Mouse (Mus musculus) forebrain, embryonic 13.5 days (tissue): Measurements from ENCODE around the gene Bloc1s6. TPM values are rescaled to one million over a fixed set of nuclear protein-coding genes. Genes with fewer than 3 reads are reported as not detected.

Experiments used
- ATAC-seq: fragments of 200-750 bp; cut with Nextera tagmentation; 2 replicates; pipeline ENCODE4 v1.8.0; 2017
- H3K27ac ChIP-seq: fragments of 300-500 bp; sonication (generic); 2 replicates; pipeline ENCODE4 v1.5.1; 2015; ENCODE audit warnings: inconsistent platforms, mild to moderate bottlenecking, moderate library complexity
- H3K27me3 ChIP-seq: fragments of 300-500 bp; sonication (generic); 2 replicates; pipeline ENCODE4 v1.6.1; 2015; ENCODE audit warnings: mild to moderate bottlenecking, inconsistent platforms
- H3K36me3 ChIP-seq: fragments of 300-500 bp; sonication (generic); 2 replicates; pipeline ENCODE4 v1.6.1; 2015; ENCODE audit warnings: mild to moderate bottlenecking, inconsistent platforms; ENCODE audit not compliant: poor library complexity, severe bottlenecking
- H3K4me1 ChIP-seq: fragments of 300-500 bp; sonication (generic); 2 replicates; pipeline ENCODE4 v1.6.1; 2015; ENCODE audit warnings: inconsistent platforms
- H3K4me2 ChIP-seq: fragments of 300-500 bp; sonication (generic); 2 replicates; pipeline ENCODE4 v1.6.1; 2015; ENCODE audit warnings: inconsistent platforms, mild to moderate bottlenecking, moderate library complexity
- H3K4me3 ChIP-seq: fragments of 300-500 bp; sonication (generic); 2 replicates; pipeline ENCODE4 v1.5.1; 2015; ENCODE audit warnings: mild to moderate bottlenecking, inconsistent platforms
- H3K9ac ChIP-seq: fragments of 300-500 bp; sonication (generic); 2 replicates; pipeline ENCODE4 v1.6.1; 2015; ENCODE audit warnings: mild to moderate bottlenecking, inconsistent platforms
- H3K9me3 ChIP-seq: fragments of 300-500 bp; sonication (generic); replicated peaks from 2 replicates; pipeline ENCODE4 v1.6.1; 2016; ENCODE audit warnings: inconsistent platforms
- WGBS: fragments of 180-500 bp; shearing (Covaris S2); methylation state at CpG from one replicate; pipeline ENCODE4 v1.1.7; 2015; 5-methylcytosine and 5-hydroxymethylcytosine counted together
- polyA plus RNA-seq: library from polyadenylated mRNA; unstranded; fragments of >200 nt; fragmentation: Nextera tagmentation; extraction: Ambion mirVana; gene quantifications from 2 replicates; pipeline ENCODE4 v1.2.1, GENCODE M21; 2015

Bloc1s6 gene
- polyA plus RNA-seq, 1 experiment from 2014 or later, result 84.9 TPM

DNA sequence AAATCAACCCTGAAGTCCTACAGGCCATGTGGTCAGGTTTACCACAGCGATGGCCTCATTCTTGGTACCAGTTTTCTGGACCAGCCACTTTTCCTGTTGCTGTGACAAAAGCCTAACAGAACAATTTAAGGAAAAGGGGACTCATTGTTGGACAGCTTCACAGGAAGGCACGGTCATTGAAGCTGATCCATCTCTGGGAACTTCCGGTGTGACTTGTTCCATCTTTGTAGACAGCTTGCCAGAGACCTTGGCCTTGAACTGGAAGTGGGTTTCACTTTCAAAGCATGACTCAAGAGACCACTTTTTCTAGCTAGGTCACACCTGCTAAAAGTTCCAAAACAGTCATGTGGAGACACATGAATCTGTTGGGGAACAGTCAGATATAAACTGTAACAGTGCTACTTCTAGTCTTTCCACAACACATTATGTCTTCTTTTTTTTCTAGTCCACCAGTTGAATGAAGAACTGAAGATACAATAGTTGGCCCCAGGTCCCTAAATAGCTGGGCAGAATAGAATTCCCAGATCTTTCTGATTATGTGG lies 21.9 kb upstream of the Bloc1s6 start:
- no peaks in the 10 kb centered on the region for H3K4me1 ChIP-seq
- H3K27ac ChIP-seq, result no peak overlapping the region
- H3K36me3 ChIP-seq, result no peaks in the 10 kb centered on the region
- H3K9ac ChIP-seq, result no peak overlapping the region
- no peaks in the 10 kb centered on the region for H3K9me3 ChIP-seq
- H3K4me3 ChIP-seq, result no peak overlapping the region
- 86% methylated on average over 3 of the region's 3 CpGs for WGBS
- ATAC-seq, result no peak
- no peak overlapping the region for H3K4me2 ChIP-seq
- H3K27me3 ChIP-seq, result no peaks in the 10 kb centered on the region

DNA sequence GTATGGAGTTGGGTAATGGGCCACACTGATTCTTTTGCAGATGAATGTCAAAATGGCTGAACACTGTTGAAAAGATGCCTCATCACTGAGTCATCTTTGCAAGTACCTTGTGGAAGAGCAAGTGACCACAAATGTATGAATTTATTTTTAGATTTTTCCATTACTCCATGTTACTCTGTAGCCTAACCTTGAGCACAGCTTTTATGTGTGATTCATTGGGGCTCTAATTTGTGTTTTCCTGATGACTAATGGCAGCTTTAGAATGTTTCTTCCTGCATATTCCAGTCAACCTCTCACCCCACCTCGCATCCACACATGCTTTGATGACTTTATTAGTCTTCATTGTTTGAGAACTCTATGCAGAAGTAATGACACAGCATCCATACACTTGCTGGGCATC lies 19.1 kb upstream of the Bloc1s6 start:
- 69% methylated on average over 1 of the region's 1 CpGs for whole genome bisulfite sequencing
- ATAC-seq, result no peak
- Histone ChIP-seq H3K9me3 (no peaks in the 10 kb centered on the region), H3K4me2 (no peak overlapping the region), H3K4me3 (no peak overlapping the region), H3K36me3 (no peaks in the 10 kb centered on the region), H3K4me1 (no peaks in the 10 kb centered on the region), H3K9ac (no peak overlapping the region), H3K27ac (no peak overlapping the region), H3K27me3 (no peaks in the 10 kb centered on the region)

DNA sequence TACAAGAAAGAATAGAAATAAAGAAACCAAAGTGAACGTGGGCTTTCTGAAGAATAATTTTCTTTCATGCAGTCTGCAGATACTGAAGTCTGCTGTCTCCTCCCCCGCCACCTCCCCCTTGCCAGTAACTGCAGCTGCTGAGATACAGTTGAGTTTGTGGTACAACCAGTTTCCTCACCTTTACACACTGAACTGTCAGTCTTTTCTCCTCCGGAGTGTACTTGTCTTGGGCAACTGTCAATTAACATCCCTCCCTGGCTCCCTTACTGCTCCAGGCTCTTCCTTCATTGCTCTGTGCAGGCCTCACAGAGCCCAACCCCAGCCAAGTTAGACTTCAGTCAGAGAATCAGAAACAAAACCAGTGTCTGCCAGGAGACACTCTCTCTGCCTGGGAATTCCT lies 17.7 kb upstream of the Bloc1s6 start:
- Histone ChIP-seq H3K4me2 (no peak overlapping the region), H3K4me3 (no peak overlapping the region), H3K9me3 (no peaks in the 10 kb centered on the region), H3K36me3 (no peaks in the 10 kb centered on the region), H3K9ac (no peak overlapping the region), H3K27ac (no peak overlapping the region), H3K27me3 (no peaks in the 10 kb centered on the region), H3K4me1 (no peaks in the 10 kb centered on the region)
- ATAC-seq, result no peak
- 82% methylated on average over 3 of the region's 3 CpGs for WGBS

DNA sequence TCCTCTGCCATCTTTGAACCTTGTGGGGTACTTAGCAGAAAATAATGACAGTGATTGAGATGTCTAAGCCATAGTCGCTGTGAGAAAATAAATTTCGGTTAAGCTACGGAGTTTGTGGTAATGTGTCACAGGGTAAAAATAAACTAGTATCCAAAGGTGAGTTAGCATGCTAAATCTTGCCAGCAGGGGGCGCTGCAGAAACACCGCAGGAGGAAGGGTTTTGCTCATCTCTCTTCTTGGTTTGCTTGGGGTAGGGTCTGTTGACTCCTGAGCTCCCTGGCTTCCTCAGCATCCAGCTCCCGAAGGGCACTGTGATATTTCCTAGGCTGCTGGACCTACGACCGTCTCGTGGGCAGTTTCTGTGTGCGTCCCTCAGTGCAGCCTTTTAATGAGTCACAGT lies 12.7 kb upstream of the Bloc1s6 start:
- WGBS, result 58% methylated on average over 10 of the region's 10 CpGs
- no peaks in the 10 kb centered on the region for H3K4me1 ChIP-seq
- H3K36me3 ChIP-seq, result no peaks in the 10 kb centered on the region
- no peak overlapping the region for H3K27ac ChIP-seq
- H3K4me2 ChIP-seq, result no peak overlapping the region
- no peak overlapping the region for H3K4me3 ChIP-seq
- ATAC-seq, result no peak
- H3K9ac ChIP-seq, result no peak overlapping the region
- H3K27me3 ChIP-seq, result no peaks in the 10 kb centered on the region
- H3K9me3 ChIP-seq, result no peaks in the 10 kb centered on the region

DNA sequence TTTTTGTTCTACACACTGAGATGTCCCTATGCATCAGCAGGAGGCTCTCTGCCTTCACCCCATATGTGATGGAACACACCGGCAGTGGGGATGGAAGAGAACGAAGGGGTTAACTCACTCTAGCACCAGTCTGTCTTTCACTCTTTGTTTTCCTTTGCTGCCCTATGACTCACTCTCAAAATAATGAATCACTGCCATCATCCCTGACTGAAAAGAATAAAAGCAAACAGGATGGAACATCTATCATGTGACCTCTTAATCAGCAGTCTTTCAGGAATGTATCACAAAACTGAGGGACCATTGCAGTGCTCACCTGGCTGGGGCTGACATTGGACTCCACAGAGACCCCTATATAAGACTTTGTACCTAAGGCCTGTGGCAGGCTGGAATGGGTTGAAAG lies 6.8 kb upstream of the Bloc1s6 start:
- 67% methylated on average over 2 of the region's 2 CpGs for WGBS
- H3K4me2 ChIP-seq, result no peak overlapping the region
- no peak for ATAC-seq
- H3K27me3 ChIP-seq, result peaks cover 14% of the 10 kb centered on the region
- no peak overlapping the region for H3K27ac ChIP-seq
- no peaks in the 10 kb centered on the region for H3K4me1 ChIP-seq
- no peak overlapping the region for H3K4me3 ChIP-seq
- no peaks in the 10 kb centered on the region for H3K36me3 ChIP-seq
- no peaks in the 10 kb centered on the region for H3K9me3 ChIP-seq
- H3K9ac ChIP-seq, result no peak overlapping the region

DNA sequence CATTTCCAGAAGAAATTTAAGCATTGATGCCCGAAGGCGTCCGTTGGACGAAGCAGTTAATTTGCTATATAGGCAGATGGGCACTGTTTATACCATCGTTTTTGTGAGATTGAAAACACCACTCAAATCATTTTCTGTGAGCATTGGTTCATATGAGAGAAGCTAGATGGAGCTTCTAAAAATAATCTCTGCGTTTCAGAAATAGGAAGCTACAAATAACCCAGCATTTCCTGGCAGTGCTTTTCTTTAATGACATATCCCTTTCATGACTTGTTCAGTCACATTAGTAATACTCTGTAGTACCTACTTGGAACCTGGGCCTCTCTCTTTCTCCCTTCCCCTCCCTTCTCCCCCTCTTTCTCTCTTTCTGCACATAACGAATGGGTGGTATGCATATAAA lies 720 bp downstream of the Bloc1s6 start:
- H3K4me2 ChIP-seq, result peak overlapping the region; percentile 66
- H3K9me3 ChIP-seq, result no peaks in the 10 kb centered on the region
- peak overlapping the region; percentile 93 for H3K9ac ChIP-seq
- H3K36me3 ChIP-seq, result peaks cover 7% of the 10 kb centered on the region
- peaks cover 12% of the 10 kb centered on the region for H3K4me1 ChIP-seq
- H3K4me3 ChIP-seq, result peak overlapping the region; percentile 84
- H3K27me3 ChIP-seq, result peaks cover 13% of the 10 kb centered on the region
- WGBS, result 35% methylated on average over 7 of the region's 7 CpGs
- ATAC-seq, result no peak
- H3K27ac ChIP-seq, result no peak overlapping the region

DNA sequence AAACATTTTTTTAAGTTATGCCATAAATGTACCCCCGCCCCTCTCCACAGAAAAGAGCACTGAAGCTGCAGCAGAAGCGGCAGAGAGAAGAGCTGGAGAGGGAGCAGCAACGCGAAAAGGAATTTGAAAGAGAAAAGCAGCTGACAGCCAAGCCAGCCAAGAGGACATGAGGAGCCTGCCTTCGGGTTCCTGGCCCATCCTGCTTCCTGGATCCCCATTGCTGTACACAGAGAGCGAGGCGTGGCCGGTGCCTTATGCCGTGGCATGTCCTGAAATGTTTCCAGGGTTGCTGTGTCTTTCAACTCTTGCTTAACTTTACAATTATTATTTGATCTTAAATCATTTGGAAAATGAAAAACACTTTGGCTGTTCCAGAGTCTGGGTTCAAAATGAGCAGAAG lies 8.2 kb downstream of the Bloc1s6 start:
- WGBS, result 93% methylated on average over 9 of the region's 9 CpGs
- H3K4me3 ChIP-seq, result no peak overlapping the region
- no peaks in the 10 kb centered on the region for H3K9me3 ChIP-seq
- no peak overlapping the region for H3K9ac ChIP-seq
- H3K27ac ChIP-seq, result no peak overlapping the region
- H3K36me3 ChIP-seq, result peaks cover 54% of the 10 kb centered on the region
- no peaks in the 10 kb centered on the region for H3K27me3 ChIP-seq
- no peak overlapping the region for H3K4me2 ChIP-seq
- no peak for ATAC-seq
- no peaks in the 10 kb centered on the region for H3K4me1 ChIP-seq

DNA sequence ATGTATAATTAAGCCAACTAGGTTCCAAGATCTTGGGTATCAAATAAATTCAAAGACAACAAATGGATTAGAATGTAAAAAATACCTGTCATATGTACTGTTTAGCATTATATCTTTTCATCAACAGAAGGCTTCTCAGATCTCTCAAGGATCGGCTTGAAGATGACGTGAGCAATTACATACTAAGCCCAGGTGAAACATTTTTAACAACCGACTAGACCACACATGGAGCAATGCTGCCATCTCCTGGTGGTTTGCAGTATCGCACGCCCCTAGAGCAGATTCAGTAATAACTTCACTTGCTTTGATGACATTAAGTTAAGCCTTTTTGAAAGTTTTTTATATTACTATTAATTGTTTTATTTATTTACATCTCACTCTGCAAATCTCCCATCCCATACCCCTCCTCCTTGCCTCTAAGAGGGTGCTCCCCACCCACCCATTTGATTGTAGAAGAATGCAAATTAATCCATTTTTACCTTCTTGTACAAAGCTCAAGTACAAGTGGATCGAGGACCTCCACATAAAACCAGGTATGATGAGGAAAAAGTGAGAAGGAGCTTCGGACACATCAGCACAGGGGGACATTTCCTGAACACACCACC lies 15.5 kb downstream of the Bloc1s6 start:
- Histone ChIP-seq H3K36me3 (peaks cover 8% of the 10 kb centered on the region; the same call in 1 of the 2 replicates), H3K4me1 (no peaks in the 10 kb centered on the region), H3K27me3 (peaks cover 8% of the 10 kb centered on the region; the same call in 1 of the 2 replicates), H3K9me3 (no peaks in the 10 kb centered on the region), H3K9ac (no peak overlapping the region), H3K4me2 (no peak overlapping the region), H3K4me3 (no peak overlapping the region), H3K27ac (no peak overlapping the region)
- ATAC-seq, result peak; percentile 69
- 16% methylated on average over 7 of the region's 7 CpGs for WGBS

DNA sequence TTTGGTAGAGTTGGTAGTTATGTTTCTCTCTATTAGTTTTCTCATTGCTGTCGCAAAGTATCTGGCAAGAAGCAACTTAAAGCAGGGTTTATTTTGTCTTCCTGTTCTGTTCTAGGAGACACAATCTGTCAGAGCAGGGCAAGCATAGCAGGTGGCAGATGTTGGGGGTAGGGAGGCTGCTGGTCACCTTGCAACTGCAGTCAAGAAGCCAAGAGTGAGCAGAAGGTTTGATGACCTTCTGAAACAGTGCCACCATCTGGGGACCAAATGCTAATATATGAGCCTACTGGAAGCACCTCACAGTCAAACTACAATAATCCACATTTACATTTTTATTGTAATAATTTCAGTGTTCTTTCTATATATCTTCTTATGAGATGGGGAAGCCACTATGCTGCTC lies 21.5 kb downstream of the Bloc1s6 start:
- H3K27me3 ChIP-seq, result peaks cover 24% of the 10 kb centered on the region
- H3K4me1 ChIP-seq, result peaks cover under 1% of the 10 kb centered on the region; the same call in 1 of the 2 replicates
- ATAC-seq, result no peak
- 98% methylated on average over 1 of the region's 1 CpGs for WGBS
- H3K9ac ChIP-seq, result no peak overlapping the region
- no peaks in the 10 kb centered on the region for H3K36me3 ChIP-seq
- no peaks in the 10 kb centered on the region for H3K9me3 ChIP-seq
- H3K27ac ChIP-seq, result no peak overlapping the region
- no peak overlapping the region for H3K4me3 ChIP-seq
- H3K4me2 ChIP-seq, result no peak overlapping the region

DNA sequence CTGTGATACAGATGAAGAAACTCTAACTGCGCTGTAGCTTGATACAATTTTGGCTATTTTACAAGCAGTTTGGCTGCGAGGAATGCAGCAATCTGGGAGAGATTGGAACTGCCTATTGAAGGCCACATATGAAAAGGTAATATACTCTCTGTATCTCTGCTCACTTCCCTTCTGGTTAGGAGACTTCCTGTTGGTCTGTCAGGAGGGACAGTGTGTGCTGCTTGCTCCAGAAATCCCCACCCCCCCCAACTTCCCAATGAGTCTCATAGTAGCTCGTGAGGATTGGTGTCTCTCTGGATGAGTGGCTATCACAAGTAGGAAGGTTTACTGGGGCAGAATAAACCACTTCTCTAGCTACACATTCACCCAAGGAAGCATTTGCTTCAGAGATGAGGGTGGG lies 24.7 kb downstream of the Bloc1s6 start:
- no peak overlapping the region for H3K4me3 ChIP-seq
- no peak overlapping the region for H3K27ac ChIP-seq
- no peak overlapping the region for H3K9ac ChIP-seq
- no peaks in the 10 kb centered on the region for H3K36me3 ChIP-seq
- no peak for ATAC-seq
- H3K9me3 ChIP-seq, result no peaks in the 10 kb centered on the region
- no peak overlapping the region for H3K4me2 ChIP-seq
- H3K27me3 ChIP-seq, result peaks cover 40% of the 10 kb centered on the region
- 75% methylated on average over 3 of the region's 3 CpGs for WGBS
- H3K4me1 ChIP-seq, result peaks cover 8% of the 10 kb centered on the region; the same call in 1 of the 2 replicates

DNA sequence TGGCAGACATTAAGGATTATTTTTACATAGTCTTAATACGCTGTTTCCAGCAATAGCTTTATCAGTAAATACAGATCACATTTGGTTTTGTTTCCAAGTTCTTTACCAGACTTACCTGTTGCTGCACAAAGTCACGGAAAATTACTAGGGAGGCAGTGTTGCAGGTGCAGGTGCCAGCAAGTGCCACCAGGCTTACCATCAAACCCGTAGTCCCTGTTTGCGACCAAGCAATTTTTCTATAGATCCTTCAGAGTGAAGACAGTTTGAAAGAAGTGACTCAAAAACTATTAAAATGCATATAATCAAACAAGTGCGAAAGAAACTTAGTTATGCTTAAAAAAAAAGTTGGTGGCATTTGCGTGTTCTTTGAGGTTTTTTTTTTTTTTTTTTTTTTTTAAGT lies 26.2 kb downstream of the Bloc1s6 start:
- no peak for ATAC-seq
- Histone ChIP-seq H3K36me3 (no peaks in the 10 kb centered on the region), H3K27me3 (peaks cover 40% of the 10 kb centered on the region), H3K4me1 (peaks cover 8% of the 10 kb centered on the region; the same call in 1 of the 2 replicates), H3K27ac (no peak overlapping the region), H3K4me3 (no peak overlapping the region), H3K9ac (no peak overlapping the region), H3K9me3 (no peaks in the 10 kb centered on the region), H3K4me2 (no peak overlapping the region; the same call in 1 of the 2 replicates)
- 48% methylated on average over 6 of the region's 6 CpGs for WGBS

DNA sequence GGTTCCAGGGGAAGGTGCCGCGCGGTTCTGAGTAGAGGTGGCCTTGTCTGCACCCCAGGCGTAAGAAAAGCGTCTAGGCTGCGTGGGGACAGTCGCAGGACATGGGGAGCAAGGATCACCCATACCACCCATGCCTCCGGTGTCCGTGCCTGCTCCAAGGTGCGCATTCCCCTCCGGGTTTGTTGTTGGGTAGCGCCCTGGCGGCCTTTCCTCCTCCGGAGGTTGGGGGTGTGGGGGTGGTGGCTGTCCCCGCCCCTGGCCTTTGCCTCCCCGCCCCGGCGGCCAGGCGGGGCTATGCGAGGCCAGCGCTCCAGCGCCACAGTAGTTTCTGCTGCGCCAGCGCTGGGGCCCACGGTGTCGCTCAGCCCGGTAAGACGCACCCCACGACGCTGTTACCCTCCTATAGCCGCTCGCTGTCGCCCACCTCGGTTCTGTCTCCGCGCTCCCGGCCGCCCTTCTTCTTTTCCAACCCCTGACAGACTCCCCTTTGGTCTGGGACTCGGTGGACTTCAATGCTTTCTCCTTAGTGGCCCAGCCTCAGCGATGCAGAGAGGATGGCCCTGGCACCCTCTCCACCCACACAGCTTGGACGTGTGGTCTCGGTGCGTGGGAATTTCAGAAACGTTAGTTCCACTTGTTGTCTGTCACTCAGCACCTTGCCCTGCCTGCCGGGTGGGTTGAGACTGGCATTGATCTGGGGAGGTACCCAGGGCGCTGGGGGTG lies 26.9 kb downstream of the Bloc1s6 start, which contains the start of gene Sqor:
Gene Sqor, plus strand, starts transcription at position 167 of the 723 bp plus-strand sequence.
- H3K9ac ChIP-seq, result peak within 1 kb of the TSS; percentile 61
- peak; percentile 65; the same call in 1 of the 2 replicates for ATAC-seq
- no peaks in the 10 kb centered on the region for H3K36me3 ChIP-seq
- H3K27ac ChIP-seq, result no peak within 1 kb of the TSS
- under 1% methylated on average over 42 of the region's 46 CpGs for WGBS
- no peaks in the 10 kb centered on the region for H3K9me3 ChIP-seq
- peak within 1 kb of the TSS; percentile 40 for H3K4me3 ChIP-seq
- H3K27me3 ChIP-seq, result peaks cover 40% of the 10 kb centered on the region
- H3K4me2 ChIP-seq, result peak within 1 kb of the TSS; percentile 80
- H3K4me1 ChIP-seq, result peaks cover 8% of the 10 kb centered on the region; the same call in 1 of the 2 replicates
